In the genomic region with DNA sequence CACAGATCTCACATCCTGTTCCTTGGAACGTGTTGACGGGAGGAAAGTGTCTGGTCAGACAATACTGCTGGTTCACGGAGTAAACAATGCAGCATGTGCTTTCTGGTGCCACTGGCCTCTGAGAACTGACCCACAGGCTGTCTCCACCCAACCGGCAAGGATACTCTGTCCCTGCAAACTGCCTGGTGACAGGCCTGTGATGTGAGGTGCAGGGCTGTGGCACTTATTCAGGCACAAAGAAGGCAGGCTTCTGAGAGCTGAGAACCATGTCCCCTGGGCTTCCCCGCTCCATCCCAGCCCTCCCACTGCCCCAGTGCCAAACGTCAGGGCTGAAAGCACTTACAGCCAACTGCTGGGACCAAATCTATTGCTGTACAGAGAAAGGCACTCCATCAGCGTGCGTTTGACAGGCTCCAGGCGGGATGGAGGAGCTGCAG, we compare ENCODE assay signal across 11 mouse cellular contexts.
A peak's percentile ranks its signal among the peaks of the same experiment; 100 is the strongest.
DNase-seq lines count a peak whose midpoint lies in the region; ATAC-seq and TF ChIP-seq lines count a peak whose summit lies in the region.
"Had no signal": no experiment of that assay in that cellular context is flagged by ENCODE, and none has a peak within 500 bp of the region (broad histone marks: within the 10 kb centered on the region; RNA-seq: fewer than 3 reads in every experiment).

No protein-coding gene starts in this region.

- intact Hi-C loops in left cerebral cortex, postnatal 36 days (cut with DNase I) = no loop called here

- 0 out of 2 replicates have a peak overlapping the region, but pooled peaks have one; percentile 10 for H3K27ac ChIP-seq in hindbrain, embryonic 11.5 days (ENCODE audit: low read depth, low read length)
- H3K27ac ChIP-seq in lung, embryonic 14.5 days (ENCODE audit: low read depth) = no peak overlapping the region
- no peak overlapping the region for H3K27ac ChIP-seq in liver, embryonic 11.5 days (ENCODE audit: low read depth, low read length)
- H3K27ac ChIP-seq: intestine, embryonic 15.5 days; limb, embryonic 15.5 days had no signal

- no peak for TF ChIP-seq CTCF in lung, embryonic 14.5 days (IDR thresholded peaks at IDR 0.05; ENCODE audit: low read depth)

- no peaks in the 10 kb centered on the region for H3K27me3 ChIP-seq in hindbrain, embryonic 11.5 days (ENCODE audit: control insufficient read depth, insufficient read depth, low read length)
- no peaks in the 10 kb centered on the region for H3K27me3 ChIP-seq in lung, embryonic 14.5 days (ENCODE audit: insufficient read depth, low read length)
- H3K27me3 ChIP-seq in liver, embryonic 11.5 days (replicated peaks; ENCODE audit: control insufficient read depth, insufficient read depth, low read length) = no peaks in the 10 kb centered on the region
- H3K27me3 ChIP-seq: intestine, embryonic 15.5 days; limb, embryonic 15.5 days had no signal

- peaks cover 4% of the 10 kb centered on the region for H3K4me1 ChIP-seq in hindbrain, embryonic 11.5 days (replicated peaks; ENCODE audit: control insufficient read depth, insufficient read depth, low read length)
- no peaks in the 10 kb centered on the region for H3K4me1 ChIP-seq in lung, embryonic 14.5 days (ENCODE audit: insufficient read depth)
- no peaks in the 10 kb centered on the region for H3K4me1 ChIP-seq in liver, embryonic 11.5 days (replicated peaks; ENCODE audit: control insufficient read depth, insufficient read depth, low read length)
- H3K4me1 ChIP-seq: intestine, embryonic 15.5 days had no signal

- no peak overlapping the region for H3K9ac ChIP-seq in hindbrain, embryonic 11.5 days (ENCODE audit: low read depth, low read length)
- no peak overlapping the region for H3K9ac ChIP-seq in lung, embryonic 14.5 days
- no peak overlapping the region for H3K9ac ChIP-seq in liver, embryonic 11.5 days (ENCODE audit: low read depth, low read length)
- H3K9ac ChIP-seq: intestine, embryonic 15.5 days; limb, embryonic 15.5 days had no signal

- H3K4me3 ChIP-seq in hindbrain, embryonic 11.5 days (ENCODE audit: low read depth, low read length) = no peak overlapping the region
- H3K4me3 ChIP-seq in lung, embryonic 14.5 days (ENCODE audit: low read depth, low read length) = no peak overlapping the region
- H3K4me3 ChIP-seq in liver, embryonic 11.5 days (ENCODE audit: low read depth, low read length) = no peak overlapping the region
- H3K4me3 ChIP-seq: intestine, embryonic 15.5 days; limb, embryonic 15.5 days; myocyte had no signal

- no peaks in the 10 kb centered on the region for H3K36me3 ChIP-seq in hindbrain, embryonic 11.5 days (ENCODE audit: control insufficient read depth, insufficient read depth, low read length)
- H3K36me3 ChIP-seq in lung, embryonic 14.5 days (ENCODE audit: insufficient read depth) = no peaks in the 10 kb centered on the region
- no peaks in the 10 kb centered on the region for H3K36me3 ChIP-seq in liver, embryonic 11.5 days (ENCODE audit: control insufficient read depth, insufficient read depth, low read length)
- H3K36me3 ChIP-seq: intestine, embryonic 15.5 days; limb, embryonic 15.5 days had no signal

- 15% methylated on average over 9 of the region's 9 CpGs for WGBS in hindbrain, embryonic 11.5 days
- WGBS in lung, embryonic 14.5 days = 20% methylated on average over 9 of the region's 9 CpGs
- WGBS in liver, embryonic 11.5 days = 47% methylated on average over 9 of the region's 9 CpGs

- no peaks in the 10 kb centered on the region for H3K9me3 ChIP-seq in hindbrain, embryonic 11.5 days (ENCODE audit: control insufficient read depth, low read length)
- H3K9me3 ChIP-seq in lung, embryonic 14.5 days (ENCODE audit: low read depth, low read length) = no peaks in the 10 kb centered on the region
- no peaks in the 10 kb centered on the region for H3K9me3 ChIP-seq in liver, embryonic 11.5 days (ENCODE audit: control insufficient read depth, low read length)
- H3K9me3 ChIP-seq: intestine, embryonic 15.5 days; limb, embryonic 15.5 days had no signal

- DNase-seq in adrenal gland, postnatal 14 days = peak; percentile 11
- DNase-seq in adrenal gland, postnatal 25 days = no peak
- DNase-seq in embryo, embryonic 11 days = peak; percentile 42
- DNase-seq in hindbrain, embryonic 11.5 days (ENCODE audit: low spot score) = peak; percentile 48
- peak; percentile 58 for DNase-seq in lung, embryonic 14.5 days
- no peak for DNase-seq in liver, embryonic 11.5 days (ENCODE audit: low spot score)
- no peak for DNase-seq in left cerebral cortex, postnatal 36 days (ENCODE audit: low spot score in 2 of 2)
- no peak for DNase-seq in gastrocnemius, postnatal 25 days

- H3K4me2 ChIP-seq in hindbrain, embryonic 11.5 days (replicated peaks; ENCODE audit: low read depth, low read length) = no peak overlapping the region
- H3K4me2 ChIP-seq in lung, embryonic 14.5 days = no peak overlapping the region
- H3K4me2 ChIP-seq in liver, embryonic 11.5 days = no peak overlapping the region
- H3K4me2 ChIP-seq: intestine, embryonic 15.5 days; limb, embryonic 15.5 days had no signal

- ATAC-seq in hindbrain, embryonic 11.5 days (ENCODE audit: low FRiP score) = 0 out of 2 replicates have a peak, but pooled peaks have one; percentile 53
- peak; percentile 54; the same call in 1 of the 2 replicates for ATAC-seq in lung, embryonic 14.5 days (ENCODE audit: insufficient read depth)
- no peak for ATAC-seq in liver, embryonic 11.5 days (replicated peaks; ENCODE audit: low FRiP score)
- ATAC-seq: intestine, embryonic 15.5 days had no signal

Comparison
In these comparisons a context has a peak if more than half of its experiments do, and no peak if none do; other contexts are left out.
1. DNase-seq: peak in adrenal gland, postnatal 14 days (single experiment), embryo, embryonic 11 days (single experiment), hindbrain, embryonic 11.5 days (single experiment) and lung, embryonic 14.5 days (single experiment); none in adrenal gland, postnatal 25 days (single experiment), liver, embryonic 11.5 days (single experiment), left cerebral cortex, postnatal 36 days (0 of 2) and gastrocnemius, postnatal 25 days (single experiment).